Mouse (Mus musculus): ENCODE measurements at regions not wholly inside any gene's neighbourhood (a gene's known extent, or its start where the extent isn't known, plus 50 kb on each side); places are given as distances from the start of the nearest gene placed in this dataset.

- H3K4me3 ChIP-seq (ENCODE audit: low read depth, low read length) = no peak overlapping the region
- TF ChIP-seq CTCF (IDR thresholded peaks at IDR 0.05; ENCODE audit: low read depth) (no peak), EP300 (IDR thresholded peaks at IDR 0.05; ENCODE audit: low read depth) (no peak)
- DNase-seq = no peak
- H3K36me3 ChIP-seq (replicated peaks; ENCODE audit: insufficient read depth, low read length) = no peaks in the 10 kb centered on the region
- ATAC-seq = no peak
- no peak overlapping the region for H3K27ac ChIP-seq (ENCODE audit: low read depth)
- no peaks in the 10 kb centered on the region for H3K9me3 ChIP-seq (ENCODE audit: low read length)
- no peaks in the 10 kb centered on the region for H3K27me3 ChIP-seq (ENCODE audit: insufficient read depth, low read length)
- no peak overlapping the region for H3K9ac ChIP-seq (replicated peaks)
- no peak overlapping the region for H3K4me2 ChIP-seq (ENCODE audit: low read depth, low read length)
- whole genome bisulfite sequencing (ENCODE audit: insufficient replicate concordance) = 79% methylated on average over 7 of the region's 7 CpGs
- H3K4me1 ChIP-seq (ENCODE audit: insufficient read depth) = no peaks in the 10 kb centered on the region
Observed at GRCm38 (mm10) chr16:87242027-87242426, 112.0 kb upstream of the N6amt1 start.

GRCm38 (mm10) chr16:87239105-87239504, 114.9 kb upstream of the N6amt1 start:
- DNase-seq (no peak), ATAC-seq (no peak)
- Histone ChIP-seq H3K4me2 (ENCODE audit: low read depth, low read length) (no peak overlapping the region), H3K27me3 (ENCODE audit: insufficient read depth, low read length) (no peaks in the 10 kb centered on the region), H3K27ac (ENCODE audit: low read depth) (no peak overlapping the region), H3K36me3 (replicated peaks; ENCODE audit: insufficient read depth, low read length) (no peaks in the 10 kb centered on the region), H3K4me3 (ENCODE audit: low read depth, low read length) (no peak overlapping the region), H3K4me1 (ENCODE audit: insufficient read depth) (no peaks in the 10 kb centered on the region), H3K9ac (replicated peaks) (no peak overlapping the region), H3K9me3 (ENCODE audit: low read length) (no peaks in the 10 kb centered on the region)
- 64% methylated on average over 7 of the region's 7 CpGs for WGBS (ENCODE audit: insufficient replicate concordance)
- TF ChIP-seq EP300 (IDR thresholded peaks at IDR 0.05; ENCODE audit: low read depth) (no peak), CTCF (IDR thresholded peaks at IDR 0.05; ENCODE audit: low read depth) (no peak)

GRCm38 (mm10) chr16:87234199-87234598, 119.8 kb upstream of the N6amt1 start:
- no peaks in the 10 kb centered on the region for H3K36me3 ChIP-seq (replicated peaks; ENCODE audit: insufficient read depth, low read length)
- DNase-seq (no peak), ATAC-seq (no peak)
- H3K4me2 ChIP-seq (ENCODE audit: low read depth, low read length) = no peak overlapping the region
- TF ChIP-seq CTCF (IDR thresholded peaks at IDR 0.05; ENCODE audit: low read depth) (no peak), EP300 (IDR thresholded peaks at IDR 0.05; ENCODE audit: low read depth) (no peak)
- no peak overlapping the region for H3K9ac ChIP-seq (replicated peaks)
- no peaks in the 10 kb centered on the region for H3K27me3 ChIP-seq (ENCODE audit: insufficient read depth, low read length)
- no peaks in the 10 kb centered on the region for H3K9me3 ChIP-seq (ENCODE audit: low read length)
- 73% methylated on average over 4 of the region's 4 CpGs for WGBS (ENCODE audit: insufficient replicate concordance)
- H3K4me3 ChIP-seq (ENCODE audit: low read depth, low read length) = no peak overlapping the region
- H3K4me1 ChIP-seq (ENCODE audit: insufficient read depth) = no peaks in the 10 kb centered on the region
- H3K27ac ChIP-seq (ENCODE audit: low read depth) = no peak overlapping the region

- Histone ChIP-seq H3K27ac (ENCODE audit: low read depth) (no peak overlapping the region), H3K36me3 (replicated peaks; ENCODE audit: insufficient read depth, low read length) (no peaks in the 10 kb centered on the region), H3K4me3 (ENCODE audit: low read depth, low read length) (no peak overlapping the region), H3K9ac (replicated peaks) (no peak overlapping the region), H3K27me3 (ENCODE audit: insufficient read depth, low read length) (no peaks in the 10 kb centered on the region), H3K4me2 (ENCODE audit: low read depth, low read length) (no peak overlapping the region), H3K4me1 (ENCODE audit: insufficient read depth) (no peaks in the 10 kb centered on the region), H3K9me3 (ENCODE audit: low read length) (no peaks in the 10 kb centered on the region)
- DNase-seq (no peak), ATAC-seq (no peak)
- TF ChIP-seq EP300 (IDR thresholded peaks at IDR 0.05; ENCODE audit: low read depth) (no peak), CTCF (IDR thresholded peaks at IDR 0.05; ENCODE audit: low read depth) (no peak)
- 73% methylated on average over 10 of the region's 10 CpGs for WGBS (ENCODE audit: insufficient replicate concordance)
Observed at GRCm38 (mm10) chr16:87225595-87225994, 128.4 kb upstream of the N6amt1 start.

GRCm38 (mm10) chr16:87225085-87225484, 128.9 kb upstream of the N6amt1 start:
- Histone ChIP-seq H3K4me1 (ENCODE audit: insufficient read depth) (no peaks in the 10 kb centered on the region), H3K27me3 (ENCODE audit: insufficient read depth, low read length) (no peaks in the 10 kb centered on the region), H3K9ac (replicated peaks) (no peak overlapping the region), H3K4me2 (ENCODE audit: low read depth, low read length) (no peak overlapping the region), H3K9me3 (ENCODE audit: low read length) (no peaks in the 10 kb centered on the region), H3K36me3 (replicated peaks; ENCODE audit: insufficient read depth, low read length) (no peaks in the 10 kb centered on the region), H3K4me3 (ENCODE audit: low read depth, low read length) (no peak overlapping the region), H3K27ac (ENCODE audit: low read depth) (no peak overlapping the region)
- DNase-seq (no peak), ATAC-seq (no peak)
- WGBS (ENCODE audit: insufficient replicate concordance) = 67% methylated on average over 8 of the region's 8 CpGs
- TF ChIP-seq CTCF (IDR thresholded peaks at IDR 0.05; ENCODE audit: low read depth) (no peak), EP300 (IDR thresholded peaks at IDR 0.05; ENCODE audit: low read depth) (no peak)

- 75% methylated on average over 7 of the region's 7 CpGs for WGBS (ENCODE audit: insufficient replicate concordance)
- no peak overlapping the region for H3K9ac ChIP-seq (replicated peaks)
- H3K4me1 ChIP-seq (ENCODE audit: insufficient read depth) = no peaks in the 10 kb centered on the region
- TF ChIP-seq EP300 (IDR thresholded peaks at IDR 0.05; ENCODE audit: low read depth) (no peak), CTCF (IDR thresholded peaks at IDR 0.05; ENCODE audit: low read depth) (no peak)
- H3K27me3 ChIP-seq (ENCODE audit: insufficient read depth, low read length) = no peaks in the 10 kb centered on the region
- ATAC-seq (no peak), DNase-seq (no peak)
- no peak overlapping the region for H3K4me3 ChIP-seq (ENCODE audit: low read depth, low read length)
- no peak overlapping the region for H3K4me2 ChIP-seq (ENCODE audit: low read depth, low read length)
- H3K27ac ChIP-seq (ENCODE audit: low read depth) = no peak overlapping the region
- H3K36me3 ChIP-seq (replicated peaks; ENCODE audit: insufficient read depth, low read length) = no peaks in the 10 kb centered on the region
- no peaks in the 10 kb centered on the region for H3K9me3 ChIP-seq (ENCODE audit: low read length)
Observed at GRCm38 (mm10) chr16:87224024-87224423, 130.0 kb upstream of the N6amt1 start.

GRCm38 (mm10) chr16:87220611-87221010, 133.4 kb upstream of the N6amt1 start:
- no peak overlapping the region for H3K4me2 ChIP-seq (ENCODE audit: low read depth, low read length)
- H3K36me3 ChIP-seq (replicated peaks; ENCODE audit: insufficient read depth, low read length) = no peaks in the 10 kb centered on the region
- no peak overlapping the region for H3K9ac ChIP-seq (replicated peaks)
- ATAC-seq (no peak), DNase-seq (no peak)
- no peaks in the 10 kb centered on the region for H3K27me3 ChIP-seq (ENCODE audit: insufficient read depth, low read length)
- no peaks in the 10 kb centered on the region for H3K9me3 ChIP-seq (ENCODE audit: low read length)
- H3K4me1 ChIP-seq (ENCODE audit: insufficient read depth) = no peaks in the 10 kb centered on the region
- H3K27ac ChIP-seq (ENCODE audit: low read depth) = no peak overlapping the region
- no peak overlapping the region for H3K4me3 ChIP-seq (ENCODE audit: low read depth, low read length)
- 75% methylated on average over 5 of the region's 5 CpGs for WGBS (ENCODE audit: insufficient replicate concordance)
- TF ChIP-seq EP300 (IDR thresholded peaks at IDR 0.05; ENCODE audit: low read depth) (no peak), CTCF (IDR thresholded peaks at IDR 0.05; ENCODE audit: low read depth) (no peak)

All from liver, postnatal 0 days (tissue).